Mouse (Mus musculus): ENCODE data around the gene Gpha2.

Gpha2 gene

DNA sequence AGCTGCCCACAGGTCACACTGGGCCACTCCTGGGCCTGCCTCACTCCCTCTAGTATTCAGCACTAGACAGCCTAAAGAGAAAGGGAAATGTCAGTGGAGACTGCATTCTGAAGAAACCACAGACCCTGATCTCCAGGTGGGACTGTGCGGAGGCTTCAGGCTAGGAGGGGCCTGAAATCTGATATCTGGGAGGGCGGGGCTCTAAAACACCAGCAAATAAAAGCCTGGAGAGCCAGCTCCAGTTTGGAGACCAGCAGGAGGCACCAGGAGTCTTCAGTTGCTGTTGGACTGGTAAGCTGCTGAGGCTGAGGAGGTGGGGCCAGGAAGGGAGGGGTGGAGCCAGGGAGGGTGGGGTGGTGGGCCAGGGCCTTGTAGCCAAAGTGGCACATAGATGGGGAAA lies at the start of gene Gpha2:
Gene Gpha2 (plus strand): TSS at position 246 of the 400 bp plus-strand sequence.
- DNase-seq: no peak

DNA sequence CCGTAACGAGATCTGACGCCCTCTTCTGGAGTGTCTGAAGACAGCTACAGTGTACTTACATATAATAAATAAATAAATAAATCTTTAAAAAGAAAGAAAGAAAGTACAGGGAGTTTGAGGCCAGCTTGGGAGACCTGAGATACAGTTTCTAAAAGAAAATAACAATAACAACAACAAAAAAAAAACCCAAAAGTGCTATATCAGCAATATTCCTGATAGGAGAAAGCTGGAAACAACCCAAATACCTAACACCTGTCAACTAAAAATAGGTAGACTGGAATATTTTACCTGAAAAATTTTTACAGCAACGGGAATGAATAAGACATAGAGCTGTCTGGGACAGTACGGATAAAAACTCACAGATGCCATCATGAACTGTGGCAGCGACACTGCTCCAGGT lies 47.4 kb upstream of the Gpha2 start:
- DNase-seq: no peak

DNA sequence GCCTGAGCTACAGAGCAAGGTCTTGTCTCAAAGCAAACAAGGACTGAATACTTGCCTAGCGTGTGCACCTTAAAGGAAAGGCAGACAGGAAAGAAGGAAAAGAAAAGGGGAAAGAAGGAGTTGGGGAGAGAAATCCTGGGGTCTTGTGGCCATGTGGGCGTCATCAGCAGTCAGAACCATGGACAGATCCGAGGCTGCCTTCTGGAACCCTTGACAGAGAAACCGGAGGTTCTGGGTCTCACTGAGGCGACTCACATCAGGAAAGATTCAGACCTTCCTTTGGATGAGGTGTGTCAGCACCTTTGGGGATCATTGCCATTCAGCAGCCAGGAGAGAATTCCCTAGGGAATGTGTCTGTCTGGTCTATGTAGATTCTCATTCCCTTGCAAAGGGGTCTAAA lies 44.6 kb upstream of the Gpha2 start:
- no peak for DNase-seq

DNA sequence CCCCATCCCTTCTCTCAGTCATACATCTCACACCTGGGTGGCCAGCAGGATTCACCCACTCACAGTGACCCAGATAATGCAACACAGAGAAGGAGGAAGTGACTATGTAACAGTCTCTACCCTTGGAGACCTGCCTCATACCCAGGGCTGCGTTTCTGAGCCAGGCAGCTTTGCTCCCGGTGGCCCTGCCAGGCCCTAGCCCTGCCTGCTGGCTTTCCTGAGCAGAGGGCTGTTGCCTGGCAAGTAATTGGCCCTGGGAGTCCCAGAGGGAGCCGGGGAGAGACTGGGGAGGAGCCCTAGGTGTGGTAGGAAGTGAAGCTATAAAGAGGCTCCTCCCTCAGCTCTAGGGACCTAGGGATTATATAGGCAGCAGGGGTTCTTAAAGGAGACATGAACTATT lies 43.6 kb upstream of the Gpha2 start:
- DNase-seq: no peak

DNA sequence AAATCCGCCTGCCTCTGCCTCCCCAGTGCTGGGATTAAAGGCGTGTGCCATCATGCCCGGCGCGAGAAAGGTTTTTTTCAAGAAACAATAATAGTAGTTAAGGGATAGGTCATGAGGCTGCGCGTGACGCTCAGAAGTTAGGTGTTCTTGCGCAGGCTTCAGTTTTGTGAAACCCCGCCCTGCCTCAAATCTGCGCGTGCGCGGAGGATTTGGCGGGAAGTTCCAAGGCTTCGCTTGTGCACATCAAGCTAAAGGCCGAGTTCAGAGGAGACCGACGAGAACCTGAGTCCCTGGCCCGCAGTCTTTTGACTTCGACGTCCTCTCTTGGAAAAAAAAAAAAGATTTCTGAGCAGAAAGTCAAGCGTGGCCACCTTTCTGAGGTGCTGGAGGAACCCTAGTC lies 42.0 kb upstream of the Gpha2 start, which contains the start of gene Majin:
Gene Majin (plus strand): TSS at position 258 of the 400 bp plus-strand sequence.
- DNase-seq: no peak

DNA sequence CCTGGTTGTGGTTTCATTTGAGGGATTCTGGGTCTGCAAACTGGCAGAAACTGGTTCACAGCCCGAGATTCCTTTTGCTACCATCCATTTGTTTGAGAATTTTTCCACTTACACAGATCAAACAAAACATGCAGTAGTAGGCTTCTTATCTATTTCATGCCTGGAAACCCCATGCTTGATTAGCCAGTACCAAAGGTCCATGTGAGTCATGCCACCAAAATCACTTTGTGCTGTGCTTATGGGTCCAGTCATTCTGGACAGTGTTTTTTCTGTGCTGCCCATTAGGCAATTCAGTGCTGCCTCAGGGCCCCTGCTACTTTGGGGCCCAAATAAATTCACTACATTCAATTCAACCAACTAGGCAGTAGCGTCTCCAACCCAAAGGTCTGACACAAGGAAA lies 21.9 kb upstream of the Gpha2 start:
- no peak for DNase-seq

DNA sequence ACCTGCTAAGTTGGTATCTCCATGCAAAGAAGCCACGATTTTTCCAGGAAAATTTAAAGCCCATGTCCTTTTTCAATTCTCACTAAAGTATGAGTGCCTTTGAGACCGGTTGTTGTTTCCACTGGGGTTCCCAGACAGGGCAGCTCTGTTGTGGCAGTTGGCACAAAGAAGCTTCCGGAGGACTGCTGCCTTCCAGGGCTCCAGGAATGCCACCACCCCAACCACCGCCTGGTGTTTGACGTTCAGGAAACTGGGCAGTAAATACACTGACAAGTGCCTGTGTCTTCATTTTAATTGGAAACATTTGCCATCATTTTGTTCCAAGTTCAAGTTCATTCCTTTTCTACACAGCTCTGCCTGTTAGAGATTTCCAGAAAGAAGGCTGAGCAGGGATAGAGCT lies 19.5 kb upstream of the Gpha2 start:
- DNase-seq: no peak

DNA sequence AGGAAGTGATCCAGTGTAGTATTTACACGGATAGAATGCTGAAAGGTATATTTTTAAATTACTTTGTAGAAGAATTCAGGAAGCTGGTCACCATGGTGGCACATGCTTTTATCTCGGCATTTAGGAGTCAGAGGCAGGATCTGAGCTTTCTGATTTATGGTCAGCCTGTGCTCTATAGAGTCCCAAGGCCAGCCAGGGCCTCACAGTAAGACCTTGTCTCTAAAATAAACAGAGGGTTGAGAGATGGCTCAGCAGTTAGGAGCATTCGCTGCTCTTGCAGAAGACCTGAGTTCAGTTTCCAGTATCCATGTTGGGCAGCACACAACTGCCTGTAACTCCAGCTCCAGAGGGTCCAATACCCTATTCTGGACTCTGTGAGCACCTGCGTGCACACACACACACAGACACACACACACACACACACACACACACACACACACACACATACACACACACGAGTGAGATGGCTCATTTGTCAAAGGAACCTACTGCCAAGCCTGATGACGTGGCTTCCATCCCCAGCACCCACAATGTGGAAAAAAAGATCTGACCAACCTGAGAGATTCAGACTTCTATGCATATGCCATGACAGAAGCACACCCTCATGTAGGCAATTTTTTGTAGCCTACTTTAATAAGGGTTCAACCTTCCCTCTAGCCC lies 10.0 kb upstream of the Gpha2 start:
- DNase-seq: no peak

DNA sequence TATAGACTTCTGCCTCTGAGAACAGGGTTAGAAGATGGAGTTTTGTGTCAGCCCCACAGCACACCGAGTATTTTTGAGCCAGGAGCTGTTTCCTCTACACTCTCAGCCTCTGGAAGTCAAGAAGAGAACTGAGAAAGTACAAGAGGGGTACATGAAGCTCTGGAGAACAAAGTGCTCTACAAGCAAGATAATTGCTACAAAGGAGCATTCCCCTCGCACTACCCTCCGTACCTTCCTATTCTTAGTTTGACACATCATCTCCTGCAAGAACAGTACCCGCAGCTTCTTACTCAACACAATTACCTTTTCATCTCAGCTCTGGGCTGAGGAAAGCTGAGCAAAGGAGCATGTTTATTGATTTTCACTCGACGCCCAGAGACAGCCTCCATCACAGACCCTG lies 7.6 kb upstream of the Gpha2 start:
- DNase-seq: no peak

DNA sequence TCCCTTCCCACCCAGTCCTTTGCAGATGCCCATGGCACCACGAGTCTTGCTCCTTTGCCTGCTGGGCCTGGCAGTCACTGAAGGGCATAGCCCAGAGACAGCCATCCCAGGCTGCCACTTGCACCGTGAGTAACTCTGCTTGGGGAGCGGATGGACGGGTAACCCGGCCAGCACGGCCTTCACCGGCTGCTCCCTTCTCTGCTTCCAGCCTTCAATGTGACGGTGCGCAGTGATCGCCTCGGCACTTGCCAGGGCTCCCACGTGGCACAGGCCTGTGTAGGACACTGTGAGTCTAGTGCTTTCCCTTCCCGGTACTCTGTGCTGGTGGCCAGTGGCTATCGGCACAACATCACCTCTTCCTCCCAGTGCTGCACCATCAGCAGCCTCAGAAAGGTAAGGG lies 583 bp downstream of the Gpha2 start:
- no peak for DNase-seq

DNA sequence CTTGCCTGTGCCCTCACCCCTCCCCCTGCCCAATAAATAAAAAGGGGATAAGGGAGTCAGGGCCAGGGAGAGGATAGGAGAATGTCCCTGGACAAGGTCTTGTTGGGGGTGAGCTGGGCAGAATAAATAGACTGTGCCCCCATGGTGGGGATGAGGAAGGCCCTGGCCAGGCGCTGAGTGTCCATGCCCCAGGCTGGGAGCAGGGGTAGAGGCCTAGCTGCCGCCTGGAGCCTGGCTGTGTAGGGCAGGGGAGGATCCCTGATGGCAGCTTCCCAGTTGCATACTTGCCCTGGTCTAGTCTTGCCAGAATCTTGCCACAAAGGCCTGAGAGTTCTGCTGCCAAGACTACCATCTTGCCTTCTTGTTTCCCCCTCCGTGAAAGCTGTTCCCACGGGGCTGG lies 1.7 kb downstream of the Gpha2 start:
- no peak for DNase-seq

DNA sequence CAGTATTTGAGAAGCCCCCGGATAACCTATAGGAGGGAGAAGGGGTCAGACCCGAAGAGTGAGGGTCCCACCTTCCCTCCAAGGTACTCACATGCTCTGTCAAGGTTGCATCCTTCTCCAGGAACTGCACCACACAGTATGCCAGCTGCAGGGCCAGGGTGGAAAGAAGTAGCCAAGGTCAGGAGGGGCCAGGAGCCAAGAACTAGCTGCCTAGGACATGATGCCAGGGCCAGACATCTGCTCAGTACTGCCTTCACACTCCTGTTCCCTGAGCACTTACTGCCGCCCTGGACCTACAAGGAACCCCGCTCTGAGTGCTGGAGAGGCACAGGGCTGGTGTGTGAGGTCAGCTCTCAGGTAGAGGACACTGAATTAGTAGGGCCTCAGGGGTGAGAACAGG lies 4.2 kb downstream of the Gpha2 start:
- DNase-seq: no peak

DNA sequence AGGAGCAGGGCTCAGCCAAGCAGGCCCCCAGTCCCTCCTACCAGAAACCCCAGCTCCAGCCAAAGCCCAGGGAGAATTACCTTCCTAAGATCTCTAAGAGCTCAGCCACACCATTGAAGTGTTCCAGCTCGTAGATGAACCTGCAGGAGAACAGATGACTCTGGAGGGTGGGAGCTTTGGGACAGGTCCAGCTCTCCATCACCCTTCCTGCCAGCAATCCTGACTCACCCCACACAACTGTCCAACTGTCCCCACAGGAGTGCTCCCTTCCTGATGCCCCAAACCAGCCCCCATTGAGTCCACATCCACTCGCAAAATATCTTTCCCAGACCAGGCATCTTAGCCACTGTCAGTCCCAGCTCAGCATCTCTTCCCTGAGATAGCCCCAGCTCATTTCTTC lies 4.9 kb downstream of the Gpha2 start:
- DNase-seq: no peak

DNA sequence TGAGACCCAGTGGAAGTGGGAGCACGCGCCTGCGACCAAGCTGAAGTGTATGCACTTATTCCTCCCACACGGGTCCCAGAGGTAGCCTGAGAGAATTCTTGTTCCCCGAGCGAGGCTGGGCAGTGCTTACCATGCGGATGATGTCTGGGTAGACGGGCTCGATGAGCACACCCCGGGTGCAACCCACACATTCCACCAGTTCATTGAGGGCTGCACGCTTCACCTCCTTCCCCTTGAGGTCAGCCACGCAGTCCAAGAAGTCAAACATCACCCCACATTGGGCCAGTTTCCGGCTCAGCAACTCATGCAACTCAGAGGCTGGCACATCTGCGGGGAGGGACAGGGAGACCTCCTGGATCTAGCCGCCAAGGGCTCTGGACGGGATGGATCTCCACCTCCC lies 7.5 kb downstream of the Gpha2 start:
- no peak for DNase-seq

DNA sequence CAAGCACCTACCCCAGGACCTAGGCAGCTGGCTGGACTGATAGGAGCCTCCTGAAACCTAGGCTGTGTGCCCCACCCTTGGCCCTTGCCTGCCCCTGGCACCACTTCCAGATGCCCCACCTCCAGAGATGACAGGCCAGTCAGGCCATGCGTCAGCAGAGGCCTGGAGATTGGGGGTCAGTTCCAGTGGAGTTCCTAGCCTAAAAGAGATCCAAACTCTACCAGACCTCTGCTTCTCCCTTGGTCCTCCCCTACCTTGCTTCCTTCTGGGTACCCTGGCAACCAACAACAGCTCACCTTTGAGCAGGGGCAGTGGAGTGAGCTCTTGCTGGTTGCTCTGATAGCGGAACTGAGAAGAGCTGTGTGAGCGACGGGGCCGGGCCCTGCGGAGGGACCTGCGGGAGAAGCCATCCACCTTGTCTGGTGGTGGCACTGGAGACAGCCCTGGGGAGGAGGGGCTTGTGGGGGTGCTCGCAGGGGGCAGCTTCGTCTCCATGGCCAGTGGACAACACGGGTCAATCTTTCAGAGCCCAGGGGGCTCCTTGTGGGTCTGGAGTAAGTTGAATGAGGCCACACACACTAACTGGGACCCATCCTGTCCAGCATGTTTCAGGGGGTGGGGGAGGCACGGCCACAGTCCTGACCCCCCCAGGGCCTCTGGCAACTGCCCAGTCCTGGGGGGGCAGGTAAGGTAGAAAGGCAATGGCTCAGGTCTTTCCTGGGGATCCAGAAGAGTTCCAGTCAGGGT lies 8.3 kb downstream of the Gpha2 start:
- DNase-seq: peak; percentile 44

DNA sequence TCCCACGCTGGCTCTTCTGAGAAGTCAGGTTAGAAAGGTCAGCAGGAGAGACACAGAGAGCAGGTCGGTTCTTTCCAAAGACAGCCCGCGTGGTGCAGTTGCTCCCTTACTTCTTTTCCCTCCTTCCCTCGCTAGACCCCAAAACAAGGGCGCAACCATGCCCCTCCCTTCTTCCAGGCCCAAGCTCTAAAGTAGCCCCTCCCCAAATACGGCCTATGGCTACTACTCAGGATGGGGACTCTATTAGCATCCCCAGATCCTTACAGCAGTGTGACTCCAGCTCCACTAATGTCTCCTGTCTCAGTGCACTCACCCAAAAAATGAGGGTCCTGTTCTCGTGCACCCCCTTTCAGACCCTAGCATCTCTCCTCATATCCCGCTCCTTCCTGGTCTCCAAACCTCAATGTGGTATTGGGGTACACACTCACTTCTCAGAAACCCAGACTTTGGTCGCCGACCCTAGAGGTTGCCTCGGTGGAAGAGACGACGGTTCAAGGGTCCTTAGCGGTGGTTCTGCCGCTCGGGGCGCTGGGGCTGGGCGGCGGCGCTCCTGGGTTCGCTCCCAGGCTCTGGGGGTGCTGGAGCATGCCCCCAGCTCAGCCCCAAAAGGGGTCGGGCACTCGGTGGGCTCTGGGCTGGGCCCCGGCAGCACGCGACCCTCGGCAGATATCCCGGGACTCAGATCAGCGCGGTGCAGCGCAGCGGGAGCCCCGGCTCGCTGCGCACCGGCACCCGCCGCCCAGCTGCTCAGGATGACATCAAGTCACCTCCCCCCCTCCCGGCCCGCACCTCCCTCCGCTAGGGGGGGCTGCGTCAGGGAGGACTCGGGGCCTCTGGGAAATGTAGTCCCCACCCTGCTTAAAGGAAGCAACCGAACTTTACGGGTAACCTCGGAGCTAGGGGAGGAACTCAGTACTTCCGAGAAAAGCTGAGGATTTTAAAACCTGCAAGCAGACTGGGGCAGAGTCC lies 9.2 kb downstream of the Gpha2 start, which contains the start of gene Ppp2r5b:
Gene Ppp2r5b (minus strand): TSS at position 789 of the 969 bp plus-strand sequence.
- peak; percentile 97 for DNase-seq

DNA sequence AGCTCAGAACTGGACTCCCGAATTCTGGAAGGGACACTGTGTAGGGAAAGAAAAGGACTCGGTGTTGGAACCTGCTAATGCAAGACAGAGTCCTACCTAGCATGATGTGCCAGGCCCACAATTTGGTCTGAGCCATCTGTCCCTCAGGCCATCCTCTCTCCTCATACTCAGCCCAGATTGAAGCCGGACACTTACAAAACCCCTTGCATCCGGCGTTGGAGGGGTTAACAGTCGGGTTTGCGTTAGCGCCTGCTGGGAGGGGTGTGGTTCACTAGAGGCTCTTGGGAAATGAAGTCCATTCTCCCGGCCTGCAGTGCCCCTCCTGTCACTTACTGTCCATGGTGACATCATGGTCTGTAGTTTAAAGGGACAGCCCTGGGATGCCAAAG lies 9.9 kb downstream of the Gpha2 start:
- peak; percentile 90 for DNase-seq

DNA sequence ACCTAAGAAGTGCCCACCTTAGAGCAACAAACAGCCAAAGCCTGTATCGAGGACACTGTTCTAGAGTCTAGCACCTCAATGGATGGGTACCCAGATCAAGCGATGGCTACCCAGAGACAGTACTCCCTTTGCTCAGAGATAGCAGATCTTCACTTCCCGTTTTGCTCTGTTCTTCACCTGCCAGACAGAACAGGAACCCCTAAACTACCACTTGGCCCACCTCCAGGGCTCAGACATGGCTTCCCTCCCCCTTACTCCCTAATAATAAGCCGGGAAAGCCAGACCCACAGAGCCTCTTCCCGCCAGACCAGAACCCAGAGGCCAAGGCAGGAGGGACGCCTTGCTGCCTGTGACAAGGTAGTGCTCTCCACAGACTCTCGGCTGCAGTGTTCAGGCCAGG lies 10.7 kb downstream of the Gpha2 start:
- DNase-seq: no peak

DNA sequence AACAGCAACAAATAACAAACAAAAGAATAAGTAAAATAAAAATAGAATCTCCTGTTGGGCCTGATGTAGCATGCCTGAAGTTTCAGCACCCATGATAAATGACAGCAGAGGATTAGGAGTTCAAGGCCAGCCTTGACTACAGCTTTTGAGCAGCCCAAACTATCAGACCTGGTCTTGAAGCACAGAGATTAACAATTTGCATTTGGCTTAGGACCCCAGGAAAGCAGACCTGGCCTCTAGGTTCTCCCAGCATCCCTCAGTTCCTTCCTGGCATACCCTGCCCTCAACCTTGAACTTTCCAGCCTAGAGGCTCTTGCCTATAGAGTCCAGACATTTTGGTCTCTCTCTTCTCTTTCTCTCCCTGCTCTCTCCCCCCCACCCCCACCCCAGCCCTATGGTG lies 12.6 kb downstream of the Gpha2 start:
- DNase-seq: no peak

DNA sequence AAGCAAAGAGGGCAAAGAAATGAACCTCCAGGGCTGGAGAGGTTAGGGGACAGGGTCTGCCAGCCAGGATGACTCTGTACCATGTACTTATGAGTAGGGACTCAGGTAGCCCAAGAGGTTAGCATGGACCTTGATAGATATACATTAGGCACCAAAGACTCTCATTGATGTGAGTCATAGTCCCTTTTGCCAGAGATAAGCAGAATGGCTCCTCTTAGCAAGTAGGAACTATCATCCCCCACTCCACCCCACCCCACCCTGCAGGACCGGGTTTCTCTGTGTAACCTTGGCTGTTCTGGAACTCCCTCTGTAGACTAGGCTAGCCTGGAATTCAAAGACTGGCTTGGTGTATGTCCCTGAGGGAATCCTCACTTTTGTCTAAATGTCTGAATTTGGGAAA lies 14.0 kb downstream of the Gpha2 start:
- peak; percentile 81 for DNase-seq

DNA sequence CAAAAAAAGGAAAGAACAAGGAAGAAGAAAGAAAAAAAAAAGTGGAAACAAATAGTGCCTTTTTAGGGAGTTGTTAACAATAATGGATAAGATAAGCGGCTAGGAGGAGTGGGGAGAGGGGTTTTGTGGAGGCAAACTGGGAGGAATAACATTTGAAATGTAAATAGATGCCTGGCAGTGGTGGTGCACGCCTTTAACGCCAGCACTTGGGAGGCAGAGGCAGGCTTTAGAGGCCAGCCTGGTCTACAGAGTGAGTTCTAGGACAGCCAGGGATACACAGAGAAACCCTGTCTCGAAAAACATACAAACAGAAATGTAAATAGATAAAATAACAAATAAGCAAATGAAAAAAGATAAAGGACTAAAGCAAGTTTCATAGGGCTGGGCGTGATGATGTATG lies 14.5 kb downstream of the Gpha2 start:
- no peak for DNase-seq

DNA sequence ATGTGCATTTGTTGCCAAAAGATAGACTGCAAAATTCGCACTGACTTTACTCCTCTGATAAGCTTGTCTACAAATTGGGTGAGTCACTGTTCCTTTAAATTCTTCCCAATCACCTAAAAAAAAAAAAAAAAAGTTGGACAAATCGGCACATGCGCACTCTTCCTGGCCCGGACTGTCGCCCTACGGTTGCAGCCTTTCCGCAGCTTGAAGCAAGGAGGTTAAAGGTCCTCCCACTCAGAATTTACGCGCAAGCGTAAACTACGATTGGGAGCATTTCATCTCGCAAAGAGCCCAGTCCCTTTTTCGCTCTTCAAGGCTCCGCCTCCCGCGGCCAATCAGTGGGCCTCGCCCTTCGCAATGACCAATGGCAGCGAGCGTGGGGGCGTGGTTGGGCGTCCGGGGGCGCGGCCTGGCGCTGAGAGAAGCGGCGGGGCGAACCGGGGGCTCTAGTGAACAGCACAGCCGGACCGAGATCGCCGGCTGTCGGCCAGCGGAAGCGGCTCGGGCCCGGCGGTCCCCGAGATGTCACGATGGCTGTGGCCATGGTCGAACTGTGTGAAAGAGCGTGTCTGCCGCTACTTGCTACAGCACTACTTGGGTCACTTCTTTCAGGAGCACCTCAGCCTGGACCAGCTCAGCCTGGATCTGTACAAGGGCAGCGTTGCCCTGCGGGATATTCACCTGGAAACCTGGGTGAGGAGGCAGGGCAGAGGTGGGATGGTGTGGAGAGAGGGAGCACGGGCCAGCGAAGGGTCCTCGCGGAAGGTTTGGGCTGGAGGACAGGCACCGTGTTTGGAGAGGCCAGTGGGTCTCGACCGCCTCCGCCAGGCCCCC lies 15.3 kb downstream of the Gpha2 start, which contains the start of gene Atg2a:
Gene Atg2a (plus strand): TSS at position 395 of the 834 bp plus-strand sequence.
- DNase-seq: peak; percentile 100

All from liver (tissue).